Mouse (Mus musculus) gastrocnemius, postnatal 36 days (tissue): ENCODE results near the gene Psmd3. TPM values are rescaled to one million over a fixed set of nuclear protein-coding genes. Genes with fewer than 3 reads are reported as not detected.
A peak's percentile ranks its signal among the peaks of the same experiment; 100 is the strongest.
"Not testable (repeated sequence)": the region's sequence is repeated elsewhere in the genome, so short reads cannot be mapped to it uniquely, and the experiment has no call there.

ENCODE experiments used
- DNase-seq, 2 experiments: peaks; one replicate each; pipeline ENCODE4 v3.0.0; 2022
- intact Hi-C: fragments of 180-260 bp; cut with DNase I; formaldehyde crosslinking; loops from one replicate; pipeline ENCODE4 v1.15.1; 2025
- long read RNA-seq, 2 experiments: library from polyadenylated mRNA; stranded (forward); transcript quantifications; one replicate each; pipeline ENCODE4 v2.0.0; 2021
- total RNA-seq, 2 experiments: library from RNA; stranded (reverse); gene quantifications; 2 replicates each; pipeline ENCODE4 v1.2.3; 2021

Gene Psmd3
- 10 to 100 TPM; 88.1 to 91.9 TPM for total RNA-seq
- long read RNA-seq, experiment 1, transcript Psmd3-201 (12 exons, 2,148 nt), result major isoform, 56 of 75 reads
- long read RNA-seq, experiment 1, partial matches to known transcripts, result 16 of 75 reads
- long read RNA-seq, experiment 1, other reads (novel, unspliced or antisense), result 3 of 75 reads
- long read RNA-seq, experiment 2, transcript Psmd3-201 (12 exons, 2,148 nt), result major isoform, 77 of 100 reads
- long read RNA-seq, experiment 2, partial matches to known transcripts, result 23 of 100 reads
- long read RNA-seq, experiment 2, other reads (novel, unspliced or antisense), result 0 of 100 reads

DNA sequence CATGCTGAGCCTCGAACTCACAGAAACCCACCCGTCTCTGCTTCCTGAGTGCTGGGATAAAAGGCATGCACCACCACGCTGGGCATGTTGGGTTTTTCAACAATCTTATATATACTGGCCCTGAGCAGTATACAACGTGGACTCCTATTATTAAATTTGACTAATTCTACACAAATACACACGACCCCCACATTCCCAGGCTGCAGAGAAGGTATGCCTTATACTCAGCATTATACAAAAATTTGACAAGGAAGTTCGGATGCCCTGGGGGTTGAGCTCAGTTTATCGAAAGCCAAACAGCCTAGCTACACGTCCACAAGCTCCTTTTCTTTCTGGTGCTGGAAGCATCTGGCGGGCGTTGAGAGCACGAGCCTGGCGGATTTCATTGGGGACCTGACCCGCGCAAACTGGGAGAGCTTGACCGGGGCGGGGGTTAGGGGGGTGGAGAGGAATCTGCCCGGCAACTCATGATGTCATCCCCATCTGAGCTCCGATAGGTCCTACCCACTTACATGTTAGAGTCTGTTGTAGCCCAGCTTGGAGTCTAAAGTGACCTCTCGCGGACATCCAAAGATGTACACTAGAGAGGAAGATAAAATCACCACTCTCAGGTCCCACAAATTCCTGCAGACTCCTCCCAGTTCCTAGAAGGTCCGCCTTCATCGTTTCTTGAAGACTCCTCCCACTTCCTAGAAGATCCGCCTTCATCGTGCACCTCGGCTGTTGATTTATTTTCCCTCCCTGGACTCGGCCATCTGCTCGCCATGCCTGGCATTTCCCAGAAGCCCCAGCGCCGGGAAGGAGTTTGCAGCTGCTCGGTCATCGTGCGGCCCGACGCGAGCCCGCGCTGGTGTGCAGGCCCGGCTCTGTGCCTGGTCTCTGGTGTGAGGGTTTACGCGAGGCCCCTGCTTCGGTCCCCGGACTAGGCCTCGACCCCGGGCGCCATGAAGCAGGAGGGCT, at the start of gene Psmd3:
Psmd3 (plus strand) TSS at position 769 of the 960 bp plus-strand sequence.
- peak; percentile 93 to 98 for DNase-seq
- intact Hi-C loops, result no loop called here

DNA sequence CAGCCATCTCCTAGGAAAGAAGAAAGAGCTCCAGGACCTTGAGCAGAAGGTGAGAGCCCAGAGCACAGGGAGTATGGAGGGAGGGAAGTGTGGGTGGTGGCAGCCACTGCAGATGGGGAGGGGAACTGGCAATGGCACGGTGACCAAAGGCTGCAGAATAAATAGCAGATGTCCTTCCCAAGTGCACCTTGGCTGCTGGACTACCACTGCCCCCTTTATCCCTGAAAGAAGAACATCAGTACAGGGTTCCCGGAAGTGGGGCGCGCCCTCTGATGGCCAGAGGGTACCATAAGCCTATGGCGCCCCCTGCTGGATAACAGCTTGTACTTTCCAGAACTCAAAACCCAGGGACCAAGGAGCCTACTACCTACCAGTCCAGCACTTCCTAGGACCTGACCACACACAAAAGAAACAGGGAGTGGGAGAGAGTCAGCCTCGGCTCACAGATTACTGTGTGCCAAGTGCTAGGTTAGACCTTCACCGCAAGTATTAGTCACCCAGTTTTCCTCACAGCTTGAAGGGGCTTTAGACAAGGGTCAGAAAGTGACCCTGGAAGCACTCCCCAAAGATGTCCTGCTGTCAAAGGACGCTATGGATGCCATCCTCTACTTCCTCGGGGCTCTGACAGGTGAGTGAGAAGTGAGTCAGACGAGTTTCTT, 46.9 kb upstream of the Psmd3 start:
- intact Hi-C loops, DNase-seq: not testable (repeated sequence)

DNA sequence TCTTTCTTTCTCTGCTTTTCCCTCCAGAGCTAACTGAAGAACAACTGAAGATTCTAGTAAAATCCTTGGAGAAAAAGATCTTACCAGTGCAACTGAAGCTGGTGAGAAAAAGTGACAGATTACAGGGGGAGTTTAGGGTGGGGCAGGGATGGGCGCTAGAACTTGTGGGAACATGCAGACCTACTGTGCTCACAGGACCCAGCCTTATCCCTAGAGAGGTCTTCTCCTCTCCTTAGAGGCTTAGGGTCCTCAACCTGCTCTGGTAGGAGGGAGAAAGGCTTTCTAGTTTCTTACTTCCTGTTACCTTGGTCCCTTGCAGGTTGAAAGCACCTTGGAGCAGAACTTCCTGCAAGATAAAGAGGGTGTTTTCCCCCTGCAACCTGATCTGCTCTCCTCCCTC, 44.9 kb upstream of the Psmd3 start:
- no peak for DNase-seq
- intact Hi-C loops, result no loop called here

DNA sequence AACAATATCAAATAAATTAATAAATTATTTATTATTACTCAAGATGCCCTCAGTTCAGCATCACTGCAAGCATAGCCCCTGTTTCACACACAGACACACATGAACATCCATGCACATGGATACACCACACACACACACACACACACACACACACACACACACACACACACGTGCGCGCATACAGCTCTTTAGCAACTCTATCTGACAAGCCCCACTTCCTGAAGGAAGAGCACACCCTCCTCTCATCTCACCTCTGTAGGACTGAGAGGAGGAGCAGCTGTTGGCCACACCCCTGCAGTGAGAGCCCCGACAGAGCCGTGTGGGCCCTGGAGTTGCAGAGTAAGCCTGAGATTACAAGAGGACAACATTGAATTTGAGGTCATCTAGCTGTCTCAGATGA, 42.3 kb upstream of the Psmd3 start:
- intact Hi-C loops, result no loop called here
- no peak for DNase-seq

DNA sequence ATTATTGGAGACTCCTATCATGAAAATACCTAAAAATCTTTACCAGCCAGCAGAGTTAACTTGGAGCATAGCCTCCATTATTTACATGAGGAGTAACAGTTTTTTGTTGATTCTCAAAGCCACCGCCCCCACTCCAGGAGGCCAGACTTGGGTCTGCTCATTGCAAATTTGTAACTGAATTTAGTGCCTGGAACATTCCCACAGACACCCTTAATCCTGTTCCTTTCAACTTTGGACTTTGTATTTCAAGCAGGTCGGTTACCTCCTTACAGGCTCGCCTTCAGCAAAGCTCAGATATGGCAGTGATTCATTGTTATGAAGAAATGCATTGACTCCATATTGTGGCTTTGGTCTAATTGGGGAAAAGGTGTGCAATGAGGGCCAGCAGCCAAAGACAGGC, 37.6 kb upstream of the Psmd3 start:
- intact Hi-C loops, result no loop called here
- DNase-seq, result no peak

DNA sequence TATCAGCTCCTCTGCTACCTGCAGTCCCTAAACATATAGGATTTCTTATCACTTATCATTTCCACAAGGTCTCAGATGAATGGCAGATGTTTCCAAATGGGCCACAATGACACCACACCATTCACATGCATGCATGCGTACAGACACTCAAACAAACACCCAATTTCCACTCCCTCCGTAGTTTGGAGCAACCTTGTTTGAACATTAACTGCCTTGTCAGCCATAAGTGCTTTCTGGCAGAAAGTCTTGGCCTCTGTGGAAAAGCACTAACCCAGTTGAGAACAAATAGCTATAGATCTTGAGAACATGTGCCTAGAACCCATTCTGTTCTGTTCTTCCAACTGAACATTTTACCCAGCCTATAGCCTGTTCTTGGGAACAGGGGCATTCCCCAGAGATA, 36.4 kb upstream of the Psmd3 start:
- intact Hi-C loops, result no loop called here
- DNase-seq, result no peak

DNA sequence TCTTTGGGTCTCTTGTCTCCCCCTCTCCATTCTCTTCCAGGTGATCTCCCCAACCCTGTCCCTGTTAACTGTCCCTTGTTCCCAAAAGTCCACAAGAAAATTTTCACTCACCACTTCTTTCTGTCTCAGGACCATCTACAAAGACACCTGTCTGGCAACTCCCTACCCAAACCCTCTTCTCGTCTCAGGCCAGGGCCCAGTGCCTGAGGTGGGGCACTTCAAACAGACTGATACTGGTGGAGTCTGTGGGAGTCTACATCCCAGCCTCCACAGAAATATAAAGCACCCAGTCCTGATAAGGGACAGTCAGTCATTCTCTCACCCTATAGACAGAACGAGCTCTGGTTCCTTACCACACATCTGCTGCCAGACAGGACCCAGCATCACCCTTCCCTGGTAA, 35.9 kb upstream of the Psmd3 start, which contains the start of gene Gsdma2:
Gsdma2 (plus strand) TSS at position 301 of the 400 bp plus-strand sequence.
- no peak for DNase-seq
- intact Hi-C loops, result no loop called here

DNA sequence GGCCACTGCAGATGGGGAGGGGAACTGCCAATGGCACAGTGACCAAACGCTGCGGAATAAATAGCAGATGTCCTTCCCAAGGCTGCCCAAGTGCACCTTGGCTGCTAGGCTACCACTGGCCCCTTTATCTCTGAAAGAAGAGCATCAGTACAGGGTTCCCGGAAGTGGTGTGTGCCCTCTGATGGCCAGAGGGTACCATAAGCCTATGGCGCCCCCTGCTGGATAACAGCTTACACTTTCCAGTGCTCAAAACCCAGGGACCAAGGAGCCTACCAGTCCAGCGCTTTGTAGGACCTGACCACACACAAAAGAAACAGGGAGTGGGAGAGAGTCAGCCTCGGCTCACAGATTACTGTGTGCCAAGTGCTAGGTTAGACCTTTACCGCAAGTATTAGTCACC, 27.3 kb upstream of the Psmd3 start:
- intact Hi-C loops, result loop anchor here (10.0 kb wide), 1 partner anchor 50 kb away; no protein-coding TSS in a partner anchor
- DNase-seq, result peak; percentile 8 to 19

DNA sequence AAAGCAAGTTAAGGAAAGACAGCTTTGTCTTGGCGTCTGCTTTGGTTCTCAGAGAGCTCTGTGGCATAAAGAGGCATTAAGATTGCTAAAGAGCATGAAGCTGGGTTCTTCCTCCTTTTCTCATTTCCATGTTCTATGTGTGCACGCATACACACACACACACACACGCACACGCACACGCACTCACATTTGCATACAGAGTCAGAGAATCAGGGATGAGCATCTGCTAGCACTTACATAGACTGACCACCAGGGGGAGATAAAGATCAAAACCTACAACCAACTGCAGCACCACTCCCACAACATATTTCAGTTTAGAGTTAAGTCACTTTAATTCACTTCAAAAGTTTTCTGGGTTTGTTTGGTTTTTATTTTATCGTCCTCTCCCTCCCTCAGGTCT, 21.8 kb upstream of the Psmd3 start:
- no peak for DNase-seq
- intact Hi-C loops, result loop anchor here (10.0 kb wide), 1 partner anchor 464 kb away; no protein-coding TSS in a partner anchor

DNA sequence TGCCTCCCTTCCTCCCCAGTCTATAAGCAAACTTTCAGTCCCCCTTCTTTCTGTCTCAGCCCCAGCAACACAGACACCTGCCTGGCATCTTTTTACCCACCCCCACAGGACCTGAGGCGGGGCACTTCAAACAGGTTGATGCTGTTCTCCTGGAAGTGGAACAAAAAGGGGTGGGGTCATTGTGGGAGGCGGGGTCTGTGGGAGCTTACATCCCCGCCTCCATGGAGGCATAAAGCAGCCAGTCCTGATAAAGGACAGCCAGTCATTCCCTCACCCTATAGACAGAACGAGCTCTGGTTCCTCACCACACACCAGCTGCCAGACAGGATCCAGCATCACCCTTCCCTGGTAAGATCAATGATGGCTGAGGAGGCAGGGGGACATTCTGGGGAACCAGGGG, 18.3 kb upstream of the Psmd3 start, which contains the start of gene Gsdma:
Gsdma (plus strand) TSS at position 261 of the 400 bp plus-strand sequence.
- intact Hi-C loops, result loop anchor here (10.0 kb wide), 1 partner anchor 461 kb away; no protein-coding TSS in a partner anchor
- no peak for DNase-seq

DNA sequence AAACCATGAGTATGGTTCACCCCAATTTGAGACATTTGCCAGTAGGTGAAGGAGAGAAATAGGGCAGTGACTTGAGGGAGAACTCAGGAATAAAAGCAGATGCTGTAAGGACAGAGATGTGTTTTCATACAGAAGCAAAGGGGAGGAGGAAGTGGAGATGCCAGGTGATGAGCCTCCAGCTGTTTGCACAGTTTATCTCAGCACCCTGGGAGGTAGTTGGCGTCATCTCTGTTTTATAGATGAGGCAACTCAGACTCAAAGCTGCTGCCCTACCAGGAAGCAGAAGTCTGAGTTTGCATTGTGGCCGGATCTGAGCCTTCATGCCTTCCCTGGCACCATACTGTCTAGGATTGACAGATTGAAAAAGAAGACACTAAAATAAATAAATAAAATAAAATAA, 13.4 kb upstream of the Psmd3 start:
- intact Hi-C loops, result loop anchor here (10.0 kb wide), 1 partner anchor 456 kb away; no protein-coding TSS in a partner anchor
- DNase-seq, result no peak

DNA sequence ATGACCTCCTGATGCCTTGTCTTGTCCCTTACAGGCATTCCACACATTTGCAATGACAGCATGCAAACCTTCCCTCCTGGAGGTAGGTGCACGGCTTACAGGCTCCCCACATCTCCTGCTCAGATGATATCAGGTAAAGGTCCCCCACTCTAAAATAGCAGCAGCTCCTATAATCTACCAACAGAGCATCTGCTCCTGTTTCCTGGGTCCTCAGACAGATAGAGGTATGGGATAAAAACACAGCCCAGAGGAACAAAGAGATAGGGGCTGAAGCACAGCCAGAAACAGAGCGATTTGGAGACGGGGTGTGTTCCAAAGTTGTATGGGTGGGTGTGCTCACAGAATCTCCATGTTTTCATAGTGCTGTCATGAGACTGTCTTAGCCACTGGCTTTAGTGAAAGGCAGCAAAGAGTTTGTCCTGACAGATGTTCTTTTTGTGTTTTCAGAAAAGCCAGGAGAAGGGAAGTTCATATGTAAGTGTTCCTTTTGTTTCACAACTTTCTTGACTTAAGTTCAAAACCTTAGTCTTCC, 11.0 kb upstream of the Psmd3 start:
- intact Hi-C loops, result no loop called here
- DNase-seq, result no peak

DNA sequence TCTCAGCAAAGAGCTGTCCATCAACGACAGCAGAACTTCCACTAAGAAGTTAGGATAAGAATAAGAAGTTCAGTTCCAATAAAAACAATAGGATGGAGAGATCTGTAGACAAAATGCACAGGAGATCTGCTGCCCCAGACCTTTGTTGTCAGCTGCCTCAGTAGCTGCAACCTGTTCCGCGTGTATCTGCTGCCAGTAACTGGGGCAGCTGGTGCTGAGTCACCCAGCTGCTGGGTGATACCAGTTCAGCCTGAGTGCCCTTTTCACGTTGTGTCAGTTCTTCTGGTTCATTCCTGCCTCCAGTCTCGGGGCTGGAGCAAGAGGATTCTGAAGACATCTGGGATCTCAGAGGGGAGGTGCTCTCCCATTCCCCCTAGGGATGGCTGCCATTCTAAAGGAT, 10.5 kb upstream of the Psmd3 start:
- DNase-seq, result no peak
- intact Hi-C loops, result no loop called here

DNA sequence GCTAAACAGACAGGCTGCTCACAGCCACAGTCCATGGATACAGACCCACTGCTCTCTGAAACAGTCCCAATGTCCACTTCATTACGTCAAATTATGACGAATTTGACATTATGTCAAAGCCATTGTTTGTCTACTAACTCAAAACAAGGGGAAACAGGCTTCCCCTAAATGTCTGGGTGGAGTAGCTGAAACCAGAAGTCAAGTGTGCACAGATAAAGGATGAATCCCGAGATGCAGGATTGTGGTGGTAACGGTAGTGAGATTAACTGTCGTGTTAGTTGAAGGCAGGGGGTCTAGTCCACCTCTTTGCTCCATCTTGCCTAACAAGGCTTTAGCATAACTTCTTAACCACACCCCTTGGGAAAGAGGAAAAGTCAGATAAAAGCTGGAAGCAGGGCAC, 9.9 kb upstream of the Psmd3 start:
- intact Hi-C loops, result no loop called here
- DNase-seq, result no peak

DNA sequence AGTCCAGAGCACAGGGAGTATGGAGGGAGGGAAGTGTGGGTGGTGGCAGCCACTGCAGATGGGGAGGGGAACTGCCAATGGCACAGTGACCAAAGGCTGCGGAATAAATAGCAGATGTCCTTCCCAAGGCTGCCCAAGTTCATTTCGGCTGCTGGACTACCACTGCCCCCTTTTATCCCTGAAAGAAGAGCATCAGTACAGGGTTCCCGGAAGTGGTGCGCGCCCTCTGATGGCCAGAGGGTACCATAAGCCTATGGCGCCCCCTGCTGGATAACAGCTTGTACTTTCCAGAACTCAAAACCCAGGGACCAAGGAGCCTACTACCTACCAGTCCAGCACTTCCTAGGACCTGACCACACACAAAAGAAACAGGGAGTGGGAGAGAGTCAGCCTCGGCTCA, 9.2 kb upstream of the Psmd3 start:
- intact Hi-C loops, DNase-seq: not testable (repeated sequence)

DNA sequence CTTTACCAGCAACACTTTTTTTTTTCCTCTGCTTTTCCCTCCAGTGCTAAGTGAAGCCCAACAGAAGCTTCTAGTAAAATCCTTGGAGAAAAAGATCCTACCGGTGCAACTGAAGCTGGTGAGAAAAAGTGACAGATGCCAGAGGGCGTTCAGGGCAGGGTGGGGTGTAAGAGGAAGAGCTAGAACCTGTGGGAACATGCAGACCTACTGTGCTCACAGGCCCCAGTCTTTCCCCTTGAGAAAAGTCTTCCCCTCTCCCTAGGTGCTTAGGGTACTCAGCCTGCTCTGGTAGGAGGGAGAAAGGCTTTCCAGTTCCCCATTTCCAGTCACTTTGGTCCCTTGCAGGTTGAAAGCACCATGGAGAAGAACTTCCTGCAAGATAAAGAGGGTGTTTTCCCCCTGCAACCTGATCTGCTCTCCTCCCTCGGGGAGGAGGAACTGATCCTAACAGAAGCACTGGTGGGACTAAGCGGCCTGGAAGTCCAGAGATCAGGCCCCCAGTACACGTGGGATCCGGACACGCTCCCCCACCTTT, 6.5 kb upstream of the Psmd3 start:
- no peak for DNase-seq
- intact Hi-C loops, result no loop called here

DNA sequence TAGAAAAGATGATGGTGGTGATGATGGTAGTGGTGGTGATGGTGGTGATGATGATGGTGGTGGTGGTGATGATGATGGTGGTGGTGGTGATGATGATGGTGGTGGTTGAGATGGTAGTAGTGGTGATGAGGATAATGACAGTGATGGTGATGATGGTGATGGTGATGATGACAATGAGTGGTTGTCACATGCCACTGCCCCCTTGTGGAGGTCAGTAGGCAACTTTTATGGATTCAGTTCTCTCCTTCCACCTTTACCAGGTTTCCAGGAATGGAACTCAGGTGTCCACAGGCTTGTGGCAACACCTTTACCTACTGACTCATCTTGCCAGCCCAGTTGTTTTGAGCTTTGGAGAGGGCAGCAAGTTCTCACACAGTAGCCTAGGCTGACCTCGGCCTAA, 2.3 kb upstream of the Psmd3 start:
- intact Hi-C loops, result no loop called here
- DNase-seq, result no peak

DNA sequence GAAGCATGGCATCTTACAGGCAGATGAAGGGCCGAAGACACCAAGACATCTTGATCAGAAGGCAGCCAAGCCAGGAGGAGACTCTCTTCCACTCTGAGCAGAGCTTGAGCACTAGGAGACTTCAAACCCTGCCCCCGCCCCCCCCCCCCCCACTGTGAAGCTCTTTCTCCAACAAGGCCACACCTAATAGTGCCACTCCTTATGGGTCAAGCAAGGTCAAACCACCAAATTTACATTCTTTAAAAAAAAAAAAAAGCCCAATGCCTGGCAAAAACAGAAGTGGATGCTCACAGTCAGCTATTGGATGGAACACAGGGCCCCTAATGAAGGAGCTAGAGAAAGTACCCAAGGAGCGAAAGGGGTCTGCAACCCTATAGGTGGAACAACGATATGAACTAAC, 1.8 kb upstream of the Psmd3 start:
- DNase-seq, intact Hi-C loops: not testable (repeated sequence)

DNA sequence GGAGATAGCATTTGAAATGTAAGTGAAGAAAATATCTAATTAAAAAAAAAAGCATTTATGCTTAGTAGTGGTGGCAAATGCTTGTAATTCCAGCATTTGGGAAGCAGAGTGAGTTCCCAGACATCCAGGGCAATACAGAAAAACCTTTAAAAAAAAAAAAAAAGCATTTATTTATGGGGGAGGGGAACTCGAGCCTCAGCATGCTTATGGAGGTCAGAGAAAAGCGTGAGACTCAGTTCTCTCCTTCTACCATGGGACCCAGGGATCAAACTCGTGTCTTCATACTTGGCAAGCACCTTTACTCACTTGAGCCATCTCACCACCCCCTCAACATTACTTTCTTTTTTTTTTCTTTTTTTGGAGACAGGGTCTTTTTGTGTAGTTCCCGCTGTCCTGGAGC, 1.2 kb upstream of the Psmd3 start:
- DNase-seq, result no peak
- intact Hi-C loops, result no loop called here

DNA sequence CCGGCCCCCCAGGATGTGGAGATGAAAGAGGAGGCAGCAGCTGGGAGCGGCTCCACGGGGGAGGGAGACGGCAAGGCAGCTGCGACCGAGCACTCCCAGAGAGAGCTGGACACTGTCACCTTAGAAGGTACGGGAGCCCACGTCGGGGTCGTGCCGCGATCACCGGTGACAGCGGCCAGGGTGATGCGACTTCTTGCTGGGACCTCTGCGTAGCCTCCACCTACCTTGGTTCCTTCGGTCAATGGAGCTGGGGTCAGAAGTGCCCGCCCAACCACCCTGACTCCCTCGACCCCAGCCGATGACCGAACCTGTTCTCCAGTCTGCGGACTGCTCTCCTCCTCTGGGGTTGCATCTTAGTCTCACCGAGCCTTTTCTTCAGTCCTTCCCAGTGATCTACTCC, 457 bp downstream of the Psmd3 start:
- intact Hi-C loops, result no loop called here
- DNase-seq, result no peak
